Mouse (Mus musculus): Measurements from ENCODE around the gene Rhoc.
"Not testable (repeated sequence)": the region's sequence is repeated elsewhere in the genome, so short reads cannot be mapped to it uniquely, and the experiment has no call there.

Rhoc gene

GRCm38 (mm10) chr3:104788075-104788474 is at the start of gene Rhoc:
Gene Rhoc, plus strand, starts transcription at chr3:104788375.
- no peak for DNase-seq

- no peak for DNase-seq
Observed at GRCm38 (mm10) chr3:104741954-104742353, 46.2 kb upstream of the Rhoc start.

- DNase-seq: no peak
Observed at GRCm38 (mm10) chr3:104743161-104743560, 45.0 kb upstream of the Rhoc start.

GRCm38 (mm10) chr3:104743864-104744263 is 44.3 kb upstream of the Rhoc start:
- DNase-seq: no peak

- not testable (repeated sequence) for DNase-seq
Observed at GRCm38 (mm10) chr3:104752845-104753244, 35.3 kb upstream of the Rhoc start.

GRCm38 (mm10) chr3:104758406-104758805 is 29.8 kb upstream of the Rhoc start:
- DNase-seq: peak; percentile 30

- DNase-seq: no peak
Observed at GRCm38 (mm10) chr3:104758869-104759268, 29.3 kb upstream of the Rhoc start.

GRCm38 (mm10) chr3:104762103-104762863 is 25.9 kb upstream of the Rhoc start:
- DNase-seq: not testable (repeated sequence)

GRCm38 (mm10) chr3:104765021-104765420 is 23.2 kb upstream of the Rhoc start:
- DNase-seq: no peak

GRCm38 (mm10) chr3:104767141-104767540 is 21.0 kb upstream of the Rhoc start:
- DNase-seq: no peak

- no peak for DNase-seq
Observed at GRCm38 (mm10) chr3:104767716-104768115, 20.5 kb upstream of the Rhoc start.

- no peak for DNase-seq
Observed at GRCm38 (mm10) chr3:104769135-104769534, 19.0 kb upstream of the Rhoc start.

GRCm38 (mm10) chr3:104770035-104770434 is 18.1 kb upstream of the Rhoc start:
- no peak for DNase-seq

- no peak for DNase-seq
Observed at GRCm38 (mm10) chr3:104770918-104771317, 17.3 kb upstream of the Rhoc start.

GRCm38 (mm10) chr3:104771460-104771859 is 16.7 kb upstream of the Rhoc start:
- DNase-seq: no peak

GRCm38 (mm10) chr3:104773301-104773700 is 14.9 kb upstream of the Rhoc start:
- DNase-seq: no peak

- no peak for DNase-seq
Observed at GRCm38 (mm10) chr3:104777342-104777741, 10.8 kb upstream of the Rhoc start.

GRCm38 (mm10) chr3:104779949-104780348 is 8.2 kb upstream of the Rhoc start:
- DNase-seq: peak; percentile 32

GRCm38 (mm10) chr3:104780561-104781420 is 7.4 kb upstream of the Rhoc start, which contains the start of gene Ppm1j:
Gene Ppm1j, plus strand, starts transcription at chr3:104781056.
- no peak for DNase-seq

GRCm38 (mm10) chr3:104781471-104781903 is 6.7 kb upstream of the Rhoc start, which contains the start of gene Fam19a3:
Gene Fam19a3, minus strand, starts transcription at chr3:104781840.
- no peak for DNase-seq

- DNase-seq: no peak
Observed at GRCm38 (mm10) chr3:104782061-104782681, 6.0 kb upstream of the Rhoc start.

- no peak for DNase-seq
Observed at GRCm38 (mm10) chr3:104783971-104784500, 4.1 kb upstream of the Rhoc start.

- no peak for DNase-seq
Observed at GRCm38 (mm10) chr3:104785284-104785683, 2.9 kb upstream of the Rhoc start.

Measured in cerebellum, adult 8-10 months (tissue).